ENCODE assay signal across 11 mouse cellular contexts in genomic region chr3:154081687-154082086, GRCm38 (mm10).
DNase-seq lines count a peak whose midpoint lies in the region; ATAC-seq lines count a peak whose summit lies in the region.
"Had no signal": no experiment of that assay in that cellular context is flagged by ENCODE, and none has a peak within 500 bp of the region (broad histone marks: within the 10 kb centered on the region; RNA-seq: fewer than 3 reads in every experiment).

No protein-coding gene starts in this region.

- no peak overlapping the region for H3K27ac ChIP-seq in forebrain, embryonic 15.5 days (replicated peaks)
- H3K27ac ChIP-seq in midbrain, embryonic 11.5 days (ENCODE audit: low read depth, low read length): no peak overlapping the region
- H3K27ac ChIP-seq: embryonic facial prominence, embryonic 15.5 days had no signal

- H3K4me3 ChIP-seq in forebrain, embryonic 15.5 days: no peak overlapping the region
- H3K4me3 ChIP-seq in midbrain, embryonic 11.5 days (ENCODE audit: low read depth, low read length): no peak overlapping the region
- H3K4me3 ChIP-seq: embryonic facial prominence, embryonic 15.5 days had no signal

- H3K9me3 ChIP-seq in forebrain, embryonic 15.5 days: no peaks in the 10 kb centered on the region
- H3K9me3 ChIP-seq in midbrain, embryonic 11.5 days (ENCODE audit: control insufficient read depth, low read length): no peaks in the 10 kb centered on the region
- H3K9me3 ChIP-seq: embryonic facial prominence, embryonic 15.5 days had no signal

- 26% methylated on average over 12 of the region's 12 CpGs for WGBS in forebrain, embryonic 15.5 days
- 54% methylated on average over 12 of the region's 12 CpGs for WGBS in midbrain, embryonic 11.5 days

- H3K36me3 ChIP-seq in forebrain, embryonic 15.5 days: no peaks in the 10 kb centered on the region
- no peaks in the 10 kb centered on the region for H3K36me3 ChIP-seq in midbrain, embryonic 11.5 days (ENCODE audit: control insufficient read depth, insufficient read depth, low read length)
- H3K36me3 ChIP-seq: embryonic facial prominence, embryonic 15.5 days had no signal

- no peaks in the 10 kb centered on the region for H3K27me3 ChIP-seq in forebrain, embryonic 15.5 days
- no peaks in the 10 kb centered on the region for H3K27me3 ChIP-seq in midbrain, embryonic 11.5 days (ENCODE audit: control insufficient read depth, insufficient read depth, low read length)

- H3K4me1 ChIP-seq in forebrain, embryonic 15.5 days: peaks cover 14% of the 10 kb centered on the region
- H3K4me1 ChIP-seq in midbrain, embryonic 11.5 days (ENCODE audit: control insufficient read depth, insufficient read depth, low read length): peaks cover 22% of the 10 kb centered on the region
- H3K4me1 ChIP-seq: embryonic facial prominence, embryonic 15.5 days had no signal

- no peak overlapping the region for H3K9ac ChIP-seq in forebrain, embryonic 15.5 days (replicated peaks)
- no peak overlapping the region; the same call in 1 of the 2 replicates for H3K9ac ChIP-seq in midbrain, embryonic 11.5 days (ENCODE audit: low read length)
- H3K9ac ChIP-seq: embryonic facial prominence, embryonic 15.5 days had no signal

- ATAC-seq in forebrain, embryonic 15.5 days (replicated peaks): peak; percentile 77
- peak; percentile 66 for ATAC-seq in midbrain, embryonic 11.5 days (ENCODE audit: low FRiP score)
- ATAC-seq: lung, postnatal 0 days had no signal

- peak; percentile 15 for DNase-seq in right cerebral cortex, postnatal 4 days
- no peak for DNase-seq in right cerebral cortex, postnatal 36 days (ENCODE audit: low spot score in 2 of 2)
- DNase-seq in midbrain, embryonic 11.5 days (ENCODE audit: low spot score, missing footprints): peak; percentile 90
- no peak for DNase-seq in gastrocnemius, postnatal 4 days (ENCODE audit: low spot score in 2 of 2)
- no peak for DNase-seq in urinary bladder, postnatal 36 days (ENCODE audit: low spot score in 2 of 2)
- no peak for DNase-seq in gastrocnemius, adult 18-20 months (ENCODE audit: low spot score)
- DNase-seq: cerebellum, adult 8-10 months; gastrocnemius, postnatal 14 days had no signal

- peak overlapping the region; percentile 16 for H3K4me2 ChIP-seq in forebrain, embryonic 15.5 days (replicated peaks)
- peak overlapping the region; percentile 8 for H3K4me2 ChIP-seq in midbrain, embryonic 11.5 days
- H3K4me2 ChIP-seq: embryonic facial prominence, embryonic 15.5 days had no signal

Comparison
In these comparisons a context has a peak if more than half of its experiments do, and no peak if none do; other contexts are left out.
1. DNase-seq: peak in right cerebral cortex, postnatal 4 days (single experiment) and midbrain, embryonic 11.5 days (single experiment); none in right cerebral cortex, postnatal 36 days (0 of 2), gastrocnemius, postnatal 4 days (0 of 2), urinary bladder, postnatal 36 days (0 of 2) and gastrocnemius, adult 18-20 months (single experiment).